Mouse (Mus musculus) layer of hippocampus, adult 9-11 months (tissue): Measurements from ENCODE around the gene Pla2g4b.

Source experiments
- DNase-seq: peaks from one replicate; pipeline ENCODE4 v3.0.0; 2022

The Pla2g4b gene

GRCm38 (mm10) chr2:120065243-120065642 lies 32.0 kb downstream of the Pla2g4b start:
- DNase-seq: peak; percentile 36

GRCm38 (mm10) chr2:120066224-120066623 lies 33.0 kb downstream of the Pla2g4b start:
- peak; percentile 24 for DNase-seq

GRCm38 (mm10) chr2:120068555-120069465 lies 35.6 kb downstream of the Pla2g4b start:
- DNase-seq: no peak

GRCm38 (mm10) chr2:120069466-120069990 lies 36.3 kb downstream of the Pla2g4b start:
- DNase-seq: peak; percentile 86

- no peak for DNase-seq
These were observed 40.9 kb downstream of the Pla2g4b start for GRCm38 (mm10) chr2:120074096-120074495.

DNA sequence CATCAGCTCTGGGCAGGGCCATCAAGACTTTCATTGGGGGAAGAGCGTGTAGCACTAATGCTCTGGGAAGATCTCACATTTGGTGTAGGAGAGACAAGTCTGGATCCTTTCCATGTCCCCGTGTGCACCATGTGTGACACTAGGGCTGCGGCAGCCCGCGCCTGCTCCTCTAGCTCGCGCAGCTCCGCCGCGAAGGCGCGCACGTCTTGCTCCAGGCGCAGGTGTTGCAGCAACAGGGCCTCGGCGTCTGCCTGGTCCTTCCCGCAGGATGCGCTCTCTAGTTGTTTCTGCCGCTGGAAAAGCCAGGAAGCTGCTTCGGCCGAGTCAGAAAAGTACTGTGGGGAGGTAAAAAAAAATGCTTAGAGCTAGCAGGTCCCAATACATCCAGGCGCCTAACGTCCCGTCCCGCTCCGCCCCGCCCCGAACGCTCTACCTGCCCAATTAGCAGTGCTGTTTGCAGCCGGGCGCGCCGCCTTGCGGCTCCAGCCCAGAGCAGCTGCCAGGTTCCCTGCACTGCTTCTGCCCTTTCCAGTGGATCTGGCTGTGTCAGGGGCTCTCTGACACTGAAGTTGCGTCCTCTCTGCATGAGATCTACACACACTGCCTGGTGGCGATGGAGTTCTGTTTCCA lies 43.0 kb downstream of the Pla2g4b start:
- DNase-seq: no peak

GRCm38 (mm10) chr2:120082416-120082815 lies 49.2 kb downstream of the Pla2g4b start:
- DNase-seq: no peak

- DNase-seq: no peak
These were observed 51.6 kb downstream of the Pla2g4b start for GRCm38 (mm10) chr2:120084593-120085361.

DNA sequence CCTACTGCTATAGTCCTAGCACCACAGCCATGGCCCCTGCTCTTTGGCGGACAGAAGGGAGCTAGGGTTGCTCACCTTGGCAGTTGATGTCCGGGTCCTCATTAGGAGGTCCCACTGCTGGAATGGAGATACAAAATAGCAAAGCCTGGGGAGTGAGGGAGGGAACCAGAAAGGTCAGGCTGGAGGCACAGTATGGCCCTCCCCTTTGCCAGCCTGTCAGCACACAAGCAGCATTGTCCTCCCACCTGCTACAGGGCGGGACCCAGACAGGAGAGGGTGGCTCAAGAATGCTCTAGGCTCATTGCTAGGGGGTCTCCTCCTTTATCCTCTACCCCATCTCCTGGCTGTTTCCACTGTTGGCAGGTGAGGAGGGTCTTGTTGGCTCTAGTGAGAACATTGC lies 52.8 kb downstream of the Pla2g4b start:
- DNase-seq: no peak

- DNase-seq: no peak
These were observed 54.2 kb downstream of the Pla2g4b start for GRCm38 (mm10) chr2:120087391-120087790.

DNA sequence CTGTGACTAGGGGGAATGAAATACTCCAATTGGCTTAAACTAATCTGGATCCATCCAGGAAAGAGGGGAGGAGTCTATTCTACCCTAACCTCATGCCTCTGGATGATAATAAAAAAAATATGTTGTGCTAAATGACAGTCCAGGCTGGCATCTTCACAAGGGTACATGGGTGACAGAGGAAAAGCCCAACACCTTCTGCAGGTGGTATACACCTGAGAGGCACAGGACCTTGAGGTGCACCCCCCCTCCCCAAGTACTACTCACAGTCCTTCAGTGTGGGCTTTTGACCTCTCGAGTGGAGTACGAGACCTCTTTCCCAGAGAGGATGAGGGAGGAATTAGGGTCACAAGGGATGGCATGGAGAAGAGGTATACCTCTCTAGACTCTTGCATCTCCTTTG lies 54.7 kb downstream of the Pla2g4b start:
- no peak for DNase-seq

DNA sequence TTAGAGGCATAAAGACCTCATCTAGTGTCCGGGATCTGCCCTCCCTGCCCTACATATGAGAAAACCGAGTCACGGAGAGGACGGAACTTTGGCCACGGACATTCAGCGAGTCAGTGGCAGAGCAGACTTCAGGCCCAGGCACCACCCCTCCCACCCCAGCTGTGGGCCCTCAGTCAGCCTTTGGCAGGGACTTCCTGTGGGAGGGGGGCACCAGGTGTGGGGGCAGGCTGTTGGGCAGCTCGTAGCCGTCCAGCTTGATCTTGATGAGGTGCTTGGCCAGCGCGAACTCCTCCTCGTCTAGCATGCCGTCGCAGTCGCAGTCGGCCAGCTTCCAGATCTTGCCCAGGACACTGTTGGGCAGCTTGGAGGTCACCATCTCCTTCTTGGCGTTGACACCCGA lies 57.8 kb downstream of the Pla2g4b start:
- no peak for DNase-seq
